Mouse (Mus musculus): ENCODE results near the gene Npas2.

The Npas2 gene

DNA sequence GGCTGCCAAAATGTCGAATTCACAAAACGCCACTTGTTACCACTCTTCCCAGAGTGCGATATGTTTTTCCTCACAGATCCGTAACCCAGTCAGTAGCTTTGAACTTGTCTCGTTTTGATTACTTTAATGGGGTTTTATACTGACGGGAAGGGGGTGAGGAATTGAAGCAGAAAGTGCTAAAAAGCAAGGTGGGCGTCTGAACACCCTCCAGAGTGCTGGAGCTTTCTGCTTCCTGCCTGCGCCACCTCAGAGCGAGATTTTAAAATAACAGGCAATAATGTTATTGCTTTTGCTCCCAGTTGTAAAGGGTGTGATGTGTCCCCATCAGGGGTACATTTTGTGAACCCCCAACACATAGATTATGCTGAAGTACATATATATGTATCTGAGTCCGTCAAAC, 145.3 kb downstream of the Npas2 start:
- DNase-seq: no peak

DNA sequence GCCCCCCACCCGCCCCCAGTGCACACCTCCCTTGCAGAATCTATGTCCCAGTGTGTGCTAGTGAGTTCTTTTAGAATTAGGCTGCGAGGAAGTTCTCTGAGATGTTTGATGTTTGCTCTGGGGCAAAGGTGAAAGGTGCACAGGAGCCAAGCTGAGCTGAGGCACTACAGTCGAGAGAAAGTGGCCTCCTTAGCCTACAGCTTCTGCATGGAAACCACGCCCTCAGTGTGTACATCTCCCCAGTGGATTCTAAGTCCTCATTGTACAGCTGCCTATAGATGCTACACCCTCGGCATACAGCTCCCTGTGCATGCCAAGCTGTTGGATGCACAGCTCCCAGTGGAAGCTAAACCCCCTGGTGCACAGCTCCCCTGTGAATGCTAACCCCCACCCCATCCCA, 145.9 kb downstream of the Npas2 start:
- DNase-seq: no peak

DNA sequence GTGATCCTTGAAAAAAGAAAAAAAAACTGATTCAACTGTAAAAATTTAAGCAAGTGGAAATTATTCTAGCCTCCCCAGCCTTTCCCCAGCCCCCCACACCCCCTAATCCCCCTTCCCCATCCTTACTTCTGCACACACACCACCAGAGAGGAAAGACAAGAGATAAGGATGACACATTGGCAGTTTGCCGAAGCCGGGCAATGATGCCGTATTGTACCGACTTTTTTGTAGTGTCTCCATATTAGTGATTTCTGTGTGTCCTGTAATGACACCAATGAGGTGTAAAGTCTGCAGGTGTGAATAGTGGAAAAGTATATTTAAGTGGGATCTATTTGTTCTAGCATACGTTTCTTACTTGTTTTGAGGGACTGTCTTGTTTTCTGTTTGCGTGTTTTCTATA, 146.6 kb downstream of the Npas2 start:
- no peak for DNase-seq

DNA sequence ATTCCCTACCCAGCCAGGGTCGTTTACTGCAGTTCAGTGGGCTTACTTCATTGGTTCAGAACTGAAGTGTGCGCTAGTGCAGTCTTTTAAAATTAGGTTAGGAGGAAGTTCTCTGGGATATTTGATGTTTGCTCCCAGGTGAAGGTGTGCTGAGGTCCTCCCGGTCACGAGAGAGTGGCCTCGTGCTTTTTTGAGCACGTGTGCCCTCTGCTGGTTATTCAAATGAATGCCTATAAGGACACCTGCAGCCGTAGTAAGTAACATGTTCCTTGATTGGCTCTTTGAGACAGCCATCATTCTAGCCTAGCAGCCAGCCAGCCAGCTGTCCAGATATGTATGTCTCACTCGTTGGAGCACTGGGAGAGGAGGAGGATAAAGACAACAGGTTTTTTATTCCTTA, 147.1 kb downstream of the Npas2 start:
- DNase-seq: peak; percentile 70

DNA sequence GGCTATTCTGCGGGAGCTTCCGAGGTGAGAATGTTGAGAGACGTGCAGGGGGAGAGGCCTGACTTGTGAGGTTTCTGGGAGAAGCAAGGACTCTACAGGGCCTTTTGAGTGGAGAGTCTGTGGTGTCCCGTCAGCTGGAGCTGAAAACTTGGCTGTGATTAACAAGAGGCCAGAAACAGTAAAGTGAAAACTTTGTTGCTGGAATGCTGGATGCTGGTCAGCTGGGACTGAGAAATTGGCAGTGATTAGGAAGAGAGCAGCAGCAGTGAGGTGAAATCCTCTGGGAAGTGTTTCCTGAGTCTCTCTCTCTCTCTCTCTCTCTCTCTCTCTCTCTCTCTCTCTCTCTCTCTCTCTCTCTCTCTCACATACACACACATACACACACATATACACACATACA, 148.3 kb downstream of the Npas2 start:
- DNase-seq: no peak

DNA sequence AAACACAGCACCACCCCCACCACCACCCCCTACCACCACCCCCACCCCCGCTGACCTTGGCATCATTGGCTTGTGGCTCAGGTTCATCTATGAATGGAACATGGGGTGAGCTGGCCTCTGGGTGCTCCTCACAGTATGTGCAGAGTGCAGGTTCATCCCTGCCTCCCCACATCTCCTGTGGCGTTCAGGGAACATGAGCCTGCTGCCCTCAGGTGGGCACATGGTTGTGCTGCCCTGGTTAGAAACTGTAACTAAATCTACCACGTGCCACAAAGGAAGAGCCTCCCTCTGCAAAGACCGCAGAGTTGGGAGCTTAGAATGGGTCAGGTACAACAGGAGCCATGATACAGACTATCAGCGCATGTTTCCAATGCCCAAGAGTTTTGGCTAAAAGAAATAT, 149.7 kb downstream of the Npas2 start:
- DNase-seq: no peak

DNA sequence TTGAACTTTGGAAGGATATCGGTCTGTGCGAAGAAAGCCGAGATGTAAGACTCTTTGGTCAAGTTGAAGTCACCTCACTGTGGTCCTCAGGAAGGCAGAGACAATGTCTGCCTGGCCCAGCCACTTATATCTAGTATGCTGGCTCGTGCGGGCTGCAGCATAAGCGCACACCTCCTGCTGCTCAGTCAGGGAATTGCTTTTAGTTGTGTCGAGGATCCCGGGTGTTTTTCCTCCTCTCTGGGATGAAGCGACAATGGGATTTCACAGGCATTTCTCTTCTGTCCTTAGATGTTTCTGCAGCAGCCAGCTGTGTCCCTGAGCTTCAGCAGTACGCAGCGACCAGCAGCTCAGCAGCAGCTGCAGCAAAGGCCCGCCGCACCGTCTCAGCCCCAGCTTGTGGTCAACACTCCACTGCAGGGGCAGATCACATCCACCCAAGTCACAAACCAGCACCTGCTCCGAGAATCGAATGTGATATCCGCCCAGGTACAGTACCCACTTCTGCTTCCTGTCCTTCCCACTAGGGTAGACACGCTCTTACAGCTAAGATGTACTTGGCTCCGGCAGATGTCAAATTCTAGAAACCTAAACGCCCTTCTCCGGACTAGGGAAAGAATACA, 151.6 kb downstream of the Npas2 start:
- peak; percentile 63 for DNase-seq

DNA sequence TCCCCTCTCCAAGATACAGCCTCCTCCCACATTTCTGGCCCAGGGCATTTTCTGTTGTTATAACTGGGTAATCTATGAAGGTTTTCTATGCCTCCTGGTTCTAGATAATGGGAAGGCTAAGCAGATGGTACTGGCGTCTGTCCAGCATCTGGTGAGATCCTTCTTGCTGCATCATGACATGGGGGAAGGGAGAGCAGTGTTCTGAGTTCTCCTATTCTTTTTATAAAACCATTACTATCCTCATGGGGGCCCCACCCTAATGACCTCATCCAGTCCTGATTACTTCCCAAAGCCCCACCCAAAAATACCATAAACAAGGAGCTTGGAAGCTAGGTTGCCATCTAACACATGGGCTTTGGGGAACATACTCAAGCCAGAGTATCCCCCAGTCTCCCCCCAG, 155.5 kb downstream of the Npas2 start:
- DNase-seq: no peak

DNA sequence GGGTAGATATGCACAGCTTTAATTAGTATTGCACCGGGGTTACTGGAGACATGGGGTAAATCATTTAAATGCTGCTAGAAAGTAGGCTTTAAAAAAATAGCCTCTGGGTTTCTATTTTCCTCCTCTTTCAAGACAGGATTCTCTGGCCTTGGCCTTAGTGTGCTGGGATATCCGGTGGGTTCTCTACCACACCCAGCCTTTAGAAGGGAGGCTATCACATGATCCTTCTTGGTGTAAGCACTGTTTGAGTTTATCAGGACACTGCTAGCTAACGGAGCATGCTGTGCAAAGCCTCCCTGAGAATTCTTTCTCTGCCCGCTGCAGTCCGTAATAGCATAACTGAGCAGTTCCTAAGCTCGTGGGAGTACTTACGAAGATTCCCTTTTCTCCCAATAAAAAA, 155.9 kb downstream of the Npas2 start:
- DNase-seq: no peak

DNA sequence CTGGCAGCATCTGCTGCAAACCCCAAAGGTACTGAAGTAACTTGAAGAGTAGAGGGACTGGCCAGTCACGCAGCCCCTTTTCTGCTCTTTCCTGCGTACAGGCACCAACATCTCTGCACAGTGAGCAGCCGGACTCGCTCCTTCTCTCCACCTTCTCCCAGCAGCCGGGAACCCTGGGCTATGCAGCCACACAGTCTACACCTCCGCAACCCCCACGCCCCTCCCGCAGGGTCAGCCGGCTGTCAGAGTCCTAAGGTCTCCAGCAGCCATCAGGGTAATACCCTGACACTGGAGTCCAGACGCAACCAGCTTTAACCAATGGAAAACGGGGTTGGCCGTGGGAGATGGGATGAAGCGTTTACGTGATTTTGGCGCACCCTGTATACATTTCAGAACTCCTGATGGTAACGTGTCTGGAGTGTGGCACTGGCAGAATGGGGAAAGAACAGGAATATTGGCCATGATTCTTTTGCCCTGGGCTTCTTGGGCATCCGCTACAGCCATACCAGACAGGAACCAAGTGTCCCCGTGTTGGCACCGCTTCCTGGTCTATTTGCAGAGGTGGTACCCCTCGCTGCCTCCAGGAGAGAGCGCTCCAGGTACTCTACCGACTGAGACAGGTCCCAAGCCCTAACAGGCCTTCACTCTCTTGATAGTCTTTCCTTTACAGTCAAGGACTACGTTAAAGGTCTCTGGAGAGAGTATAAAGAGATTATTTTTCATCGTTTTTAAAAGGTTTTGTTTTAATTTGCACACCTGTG, 168.4 kb downstream of the Npas2 start:
- DNase-seq: no peak

DNA sequence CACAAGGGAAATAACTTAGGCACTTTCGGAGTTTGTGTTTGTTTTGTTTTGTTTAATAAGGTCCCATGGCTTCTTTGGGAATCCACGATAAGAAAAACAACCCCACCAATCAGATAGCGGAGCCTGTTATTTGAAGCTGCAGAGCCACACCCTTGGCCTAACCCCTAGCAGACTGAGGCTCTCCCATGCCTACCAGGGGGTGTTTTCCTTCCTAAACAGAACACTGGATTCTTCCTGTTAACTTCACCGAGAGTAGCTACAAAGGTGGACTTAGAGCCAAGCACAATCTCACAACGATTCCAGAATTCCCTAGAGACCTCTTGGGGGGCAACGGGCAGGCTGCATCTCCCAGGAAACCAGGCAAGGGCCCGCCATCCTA, 169.0 kb downstream of the Npas2 start:
- no peak for DNase-seq

DNA sequence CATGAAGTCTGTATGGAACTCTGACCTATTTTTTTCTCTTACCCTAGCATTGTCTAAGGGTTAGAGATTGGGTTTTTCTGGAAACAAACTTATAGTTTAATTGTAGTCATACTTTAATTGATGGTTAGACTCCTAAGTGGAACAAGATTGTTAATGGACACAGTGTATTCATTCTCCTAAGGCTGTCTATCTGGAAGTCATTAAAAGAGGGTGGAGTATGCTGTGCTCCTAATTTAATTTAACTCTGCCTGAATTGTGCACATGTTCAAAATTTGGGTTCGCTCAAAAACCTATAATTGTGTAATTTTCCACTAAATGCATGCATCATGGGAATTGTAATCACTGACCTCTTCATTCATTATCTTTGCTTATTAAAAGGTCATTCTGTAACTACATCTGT, 172.0 kb downstream of the Npas2 start:
- DNase-seq: no peak

DNA sequence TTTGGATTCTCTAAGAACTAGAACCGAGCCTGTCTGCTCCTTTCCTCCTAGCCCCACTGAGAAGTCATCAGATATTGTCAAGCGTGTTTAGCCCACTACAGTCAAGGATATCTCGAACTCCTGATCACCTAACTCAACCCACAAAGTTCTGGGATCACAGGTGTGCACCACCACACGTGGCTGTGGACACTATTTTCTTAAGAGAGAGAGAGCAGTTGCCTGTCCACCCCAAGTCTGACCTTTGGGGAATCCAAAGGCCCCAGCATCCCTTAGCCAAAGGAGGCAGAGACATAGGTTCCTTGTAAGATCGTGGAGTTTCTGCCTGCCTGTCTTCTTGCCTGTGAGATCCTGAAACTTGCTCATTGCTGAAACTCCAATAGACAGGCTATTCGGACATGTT, 173.5 kb downstream of the Npas2 start:
- no peak for DNase-seq

DNA sequence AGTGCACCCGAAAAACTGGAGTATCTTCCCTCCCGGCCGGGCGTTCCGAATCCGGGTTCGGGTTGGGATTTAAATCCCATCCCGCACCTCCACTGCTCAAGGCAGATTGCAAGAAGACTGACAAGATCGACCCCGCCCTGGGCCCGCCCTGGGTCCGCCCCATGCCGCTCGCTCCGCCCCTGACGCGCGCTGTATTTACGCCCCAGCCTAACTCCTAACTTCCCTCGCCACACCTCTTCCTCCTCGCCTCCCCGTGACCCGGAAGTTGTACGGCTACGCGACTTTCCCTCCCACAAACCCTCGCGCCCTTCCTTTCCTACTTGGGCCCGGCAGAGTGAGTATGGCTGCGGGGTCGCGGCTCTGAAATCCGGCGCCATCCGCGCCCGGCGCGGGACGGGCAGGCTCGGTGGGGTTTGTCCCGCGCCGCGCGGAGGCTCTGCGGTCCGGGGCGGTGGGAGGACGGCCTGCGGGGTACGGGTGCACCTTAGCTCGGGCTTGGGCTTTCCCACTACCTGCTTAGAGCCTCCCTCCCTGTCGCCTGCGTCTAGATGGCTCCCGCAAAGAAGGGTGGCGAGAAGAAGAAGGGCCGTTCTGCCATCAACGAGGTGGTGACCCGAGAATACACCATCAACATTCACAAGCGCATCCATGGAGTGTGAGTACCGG, 174.2 kb downstream of the Npas2 start, which contains the start of gene Rpl31:
TSS of gene Rpl31 (plus strand) at position 242 of the 666 bp plus-strand sequence.
- DNase-seq: peak; percentile 99

DNA sequence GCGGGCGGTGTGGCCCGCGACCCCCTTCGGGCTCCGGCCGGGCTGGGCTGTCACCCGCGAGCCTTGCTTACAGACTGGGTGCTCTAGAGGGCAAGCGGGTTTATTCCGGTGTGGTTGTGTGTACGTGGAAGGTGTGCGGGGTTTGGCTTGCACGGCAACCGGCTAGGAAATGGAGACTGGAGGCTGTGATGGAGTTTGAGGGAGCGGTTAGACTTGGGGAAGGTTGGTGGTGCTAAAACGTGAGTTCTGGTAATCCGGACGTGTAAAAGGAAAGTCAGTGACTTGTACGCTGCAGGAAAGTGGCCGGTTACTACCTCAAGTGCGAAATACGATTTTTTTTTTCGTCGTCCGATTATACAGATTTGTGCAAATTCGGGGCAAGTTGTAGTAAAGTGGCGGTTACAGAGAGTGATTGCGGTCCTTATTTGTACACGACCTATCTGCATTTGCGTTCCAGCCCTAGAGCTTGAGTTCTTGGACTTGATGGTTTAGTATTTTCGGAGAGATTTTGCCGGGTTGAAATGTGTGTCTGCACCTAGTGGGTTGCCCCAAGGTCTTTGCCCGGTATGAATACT, 174.8 kb downstream of the Npas2 start:
- no peak for DNase-seq

DNA sequence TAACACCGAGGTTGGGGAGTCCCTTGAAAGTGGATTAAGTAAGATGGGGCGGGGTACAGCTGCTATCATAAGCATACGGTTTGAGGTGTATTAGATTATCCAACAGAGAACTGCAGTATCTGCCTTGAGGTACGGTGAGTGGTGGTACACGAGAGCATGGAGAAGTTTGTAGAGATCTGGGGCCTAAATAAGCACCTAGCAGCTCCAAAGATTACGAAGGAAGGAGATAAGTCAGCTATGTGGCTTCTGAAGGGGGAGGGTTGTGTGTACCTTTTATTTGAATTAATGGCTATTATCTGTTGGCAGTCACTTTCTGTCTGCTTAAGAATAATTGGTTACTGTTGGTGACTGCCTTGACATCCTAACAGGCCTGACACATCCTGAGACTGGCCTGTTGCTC, 176.9 kb downstream of the Npas2 start:
- no peak for DNase-seq

DNA sequence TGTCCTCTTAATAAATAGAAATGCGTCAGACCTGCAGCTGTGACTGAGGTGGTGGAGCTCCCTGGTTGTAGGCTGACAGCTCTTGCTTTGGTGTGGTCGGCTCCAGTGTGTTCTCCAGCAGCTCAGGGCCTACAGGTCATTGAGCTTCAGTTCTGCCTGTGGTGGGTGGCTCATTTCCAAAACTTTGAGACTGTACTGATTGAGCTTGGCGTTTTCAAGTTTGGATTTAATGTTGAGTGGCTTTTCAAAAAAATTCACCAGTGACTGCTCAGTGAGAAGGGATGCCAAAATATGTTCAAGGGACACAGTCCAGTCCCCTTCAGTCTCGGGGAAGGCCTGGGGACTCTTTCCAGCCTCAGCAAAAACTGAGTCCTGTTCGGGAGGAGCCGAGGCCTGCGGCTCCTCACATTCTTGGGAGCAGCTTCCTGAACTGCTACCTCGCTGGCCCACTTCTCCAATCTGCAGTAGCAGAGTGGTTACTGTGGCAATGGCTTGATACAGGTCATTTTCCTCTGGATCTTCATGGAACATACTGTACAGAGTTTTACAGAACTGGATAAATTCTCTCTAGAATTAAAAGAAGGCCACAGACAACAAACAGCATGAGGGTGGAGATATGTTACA, 178.8 kb downstream of the Npas2 start:
- DNase-seq: no peak

DNA sequence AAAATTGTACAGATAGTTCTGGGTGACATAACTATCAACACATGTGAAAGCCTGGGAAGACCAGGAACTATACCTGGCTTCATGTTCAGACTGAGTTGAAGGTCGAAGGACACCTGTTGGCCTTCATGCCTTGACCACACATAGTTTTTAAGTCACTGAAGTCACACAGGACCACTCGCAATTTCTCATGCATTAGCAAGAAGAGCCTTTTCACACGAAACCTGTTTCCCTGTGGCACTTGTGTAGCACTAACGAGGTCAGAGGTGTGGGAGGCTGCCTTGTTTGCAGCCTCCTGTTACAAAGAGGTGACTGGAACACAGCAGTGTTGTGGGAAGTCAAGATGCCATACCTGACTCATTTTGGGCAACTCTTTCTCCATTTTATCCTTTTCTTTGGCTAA, 179.8 kb downstream of the Npas2 start:
- DNase-seq: no peak

DNA sequence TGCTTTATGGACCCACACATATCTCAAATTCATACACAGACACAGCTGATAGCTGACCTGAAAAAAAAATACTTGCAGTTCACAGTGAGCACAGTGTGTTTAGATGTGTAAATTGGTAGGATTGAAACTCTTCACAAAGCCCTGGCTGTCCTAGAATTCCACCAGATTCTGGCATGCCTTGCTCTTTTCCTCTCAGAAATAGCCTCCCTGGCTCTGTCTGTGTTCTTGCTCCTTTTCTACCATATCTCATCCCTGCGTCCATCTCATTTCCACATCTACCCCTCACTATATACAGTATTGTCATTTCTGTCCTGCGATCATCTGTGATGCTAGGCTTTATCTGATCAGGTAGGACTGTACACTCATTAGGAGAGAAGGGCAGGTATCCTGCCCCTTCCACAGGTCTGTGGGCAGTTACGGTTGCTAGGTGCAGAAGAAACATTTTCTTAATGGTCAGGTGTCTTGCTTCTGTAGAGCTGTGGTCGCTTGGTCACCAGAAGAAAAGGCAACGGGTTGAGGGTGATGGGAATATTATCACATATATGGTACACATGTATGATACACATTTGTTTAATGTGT, 180.8 kb downstream of the Npas2 start:
- no peak for DNase-seq

DNA sequence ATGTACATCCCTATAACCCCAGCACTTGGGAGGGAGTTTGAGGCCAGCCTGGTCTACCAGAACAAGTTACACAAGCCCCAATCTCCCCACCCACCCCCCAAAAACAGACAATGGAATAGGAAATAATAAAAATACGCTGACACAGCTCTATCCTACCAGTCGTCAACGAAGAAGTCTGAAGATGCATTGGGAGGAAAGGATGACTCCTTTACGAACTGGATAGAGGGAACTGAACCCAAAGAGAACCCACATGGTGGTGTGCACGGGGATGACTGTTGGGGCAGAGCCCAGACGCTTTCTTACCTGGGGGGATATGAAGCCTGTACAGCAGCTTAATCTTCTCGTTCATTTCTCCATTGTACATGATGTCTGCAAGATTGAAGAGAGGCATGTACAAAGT, 182.6 kb downstream of the Npas2 start:
- no peak for DNase-seq

DNA sequence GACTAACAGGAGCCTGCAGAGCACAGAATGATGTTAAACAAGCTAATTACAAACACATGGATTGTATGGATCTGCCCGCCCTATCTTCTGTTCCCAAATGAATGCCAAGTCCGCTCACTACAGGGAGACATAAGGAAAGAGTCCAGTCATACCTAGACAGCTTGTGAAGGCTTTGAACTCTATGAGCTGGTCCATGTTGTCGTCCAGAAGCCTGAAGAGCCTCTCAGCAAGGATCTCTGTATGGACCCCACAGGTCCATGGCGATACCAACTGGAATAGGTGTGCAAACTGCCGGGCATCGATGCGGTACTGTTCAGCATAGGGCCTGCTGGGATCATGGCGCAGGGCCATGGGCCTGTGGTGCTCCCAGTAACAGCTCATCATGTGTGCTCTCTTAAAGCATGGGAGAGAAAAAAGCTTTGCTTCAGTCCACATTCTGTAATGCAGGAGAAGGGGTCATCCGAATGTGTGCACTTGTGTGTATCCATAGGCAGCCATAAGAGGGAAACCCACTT, 183.3 kb downstream of the Npas2 start:
- no peak for DNase-seq

DNA sequence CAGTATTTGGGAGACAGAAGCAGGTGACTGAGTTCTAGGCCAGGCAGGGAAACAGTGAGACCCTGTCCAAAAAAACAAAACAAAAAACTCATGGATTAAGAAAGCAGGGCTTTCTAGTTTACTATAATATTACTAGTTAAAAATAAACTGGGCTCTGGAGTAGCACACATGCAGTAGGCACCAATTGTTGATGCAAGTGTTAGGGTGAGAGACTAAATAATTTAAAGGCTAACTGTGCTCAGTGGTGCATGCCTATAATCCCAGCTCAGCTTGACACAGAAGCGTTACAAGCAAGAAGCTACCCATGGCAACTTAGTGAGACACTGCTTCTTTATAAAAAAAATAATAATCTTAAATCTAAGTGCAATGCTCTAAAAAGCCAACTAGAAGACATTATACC, 185.0 kb downstream of the Npas2 start:
- no peak for DNase-seq

DNA sequence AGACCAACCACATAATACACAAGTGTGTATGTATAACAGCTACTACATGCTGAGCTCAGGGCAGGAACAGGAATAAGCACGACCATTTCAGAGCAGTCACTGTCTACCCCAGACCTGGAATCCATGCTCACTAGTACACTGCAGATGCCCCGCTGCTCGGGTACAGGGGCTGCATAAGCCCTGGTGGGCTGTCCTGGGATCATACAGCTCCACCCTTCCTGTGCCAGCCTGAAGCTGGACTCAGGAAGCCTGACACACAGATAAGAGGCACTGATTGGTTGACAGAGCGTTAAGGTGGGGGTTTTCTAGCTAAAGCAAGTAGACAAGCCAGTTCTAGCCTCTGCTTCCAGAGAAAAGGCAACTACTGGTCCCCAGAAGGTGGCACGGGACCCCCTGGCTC, 185.5 kb downstream of the Npas2 start:
- DNase-seq: no peak
